Mouse (Mus musculus) kidney, adult 9 months (tissue): ENCODE results near the gene Gm20715.
A peak's percentile ranks its signal among the peaks of the same experiment; 100 is the strongest.

Experiments
- DNase-seq: peaks from one replicate; pipeline ENCODE4 v3.0.0; 2022

The Gm20715 gene

GRCm38 (mm10) chr7:6430342-6430741 lies 20.3 kb downstream of the Gm20715 start:
- peak; percentile 40 for DNase-seq

GRCm38 (mm10) chr7:6438388-6438787 lies 28.3 kb downstream of the Gm20715 start, which contains the start of gene Olfr1344:
Olfr1344 (plus strand) TSS chr7:6438688.
- no peak for DNase-seq

- DNase-seq = peak; percentile 6
Observed at GRCm38 (mm10) chr7:6441173-6441572, 31.1 kb downstream of the Gm20715 start.

GRCm38 (mm10) chr7:6447771-6448170 lies 37.7 kb downstream of the Gm20715 start:
- DNase-seq = no peak

DNA sequence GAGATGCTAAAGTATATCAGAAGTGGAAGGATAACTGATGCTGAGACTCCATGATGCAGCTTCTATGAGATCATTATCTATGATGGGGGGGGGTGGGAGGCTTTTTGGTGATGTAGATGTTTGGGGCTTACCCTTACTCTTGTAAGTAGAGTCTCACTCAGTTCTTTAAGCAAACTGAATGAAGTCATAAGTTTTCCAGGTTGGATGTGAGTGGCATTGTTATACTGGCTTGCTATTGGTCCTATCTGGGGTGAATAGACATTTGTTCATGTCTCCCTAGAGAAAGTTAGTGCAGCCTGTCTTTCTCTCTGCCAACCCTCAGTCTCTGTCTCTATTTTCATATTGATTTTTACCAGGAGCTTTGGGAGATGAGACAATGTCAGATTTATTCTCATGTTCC lies 45.8 kb downstream of the Gm20715 start, which contains the start of gene Olfr1336:
TSS of gene Olfr1336 (plus strand) at position 301 of the 400 bp plus-strand sequence.
- no peak for DNase-seq

GRCm38 (mm10) chr7:6456399-6456798 lies 46.3 kb downstream of the Gm20715 start:
- no peak for DNase-seq

- DNase-seq = no peak
Observed at GRCm38 (mm10) chr7:6466951-6467350, 56.9 kb downstream of the Gm20715 start, which contains the start of gene Olfr1346. Olfr1346 (plus strand) TSS chr7:6467101.

GRCm38 (mm10) chr7:6477633-6478032 lies 67.6 kb downstream of the Gm20715 start:
- peak; percentile 83 for DNase-seq

- no peak for DNase-seq
Observed at GRCm38 (mm10) chr7:6486841-6487240, 76.8 kb downstream of the Gm20715 start, which contains the start of gene Olfr5. Olfr5 (minus strand) TSS chr7:6486941.
